Mouse (Mus musculus): ENCODE data around the gene Gm49630. TPM values are rescaled to one million over a fixed set of nuclear protein-coding genes. Genes with fewer than 3 reads are reported as not detected.

Gm49630 gene
- not detected for polyA plus RNA-seq (2017; shearing (Covaris generic))

DNA sequence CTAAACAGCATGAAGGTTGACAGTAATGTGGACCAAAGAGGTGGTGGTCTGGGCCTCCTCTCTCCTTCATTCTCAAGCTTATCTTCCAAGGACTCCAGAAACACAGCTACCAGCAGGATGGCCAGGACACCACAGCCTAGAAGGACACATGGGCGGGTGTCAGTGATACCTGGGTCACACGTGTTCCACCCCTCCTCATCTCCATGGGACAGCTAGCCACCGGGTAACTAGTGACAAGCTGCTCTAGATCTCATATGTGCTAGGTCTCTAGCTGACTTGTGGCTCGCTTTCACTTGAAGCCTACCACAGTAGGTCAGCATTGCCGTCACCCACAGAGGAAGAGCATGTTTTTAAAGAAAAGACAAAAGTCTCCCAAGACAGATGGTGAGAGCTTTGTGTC lies at the start of gene Gm49630:
Gene Gm49630 (minus strand): TSS at position 101 of the 400 bp plus-strand sequence.

DNA sequence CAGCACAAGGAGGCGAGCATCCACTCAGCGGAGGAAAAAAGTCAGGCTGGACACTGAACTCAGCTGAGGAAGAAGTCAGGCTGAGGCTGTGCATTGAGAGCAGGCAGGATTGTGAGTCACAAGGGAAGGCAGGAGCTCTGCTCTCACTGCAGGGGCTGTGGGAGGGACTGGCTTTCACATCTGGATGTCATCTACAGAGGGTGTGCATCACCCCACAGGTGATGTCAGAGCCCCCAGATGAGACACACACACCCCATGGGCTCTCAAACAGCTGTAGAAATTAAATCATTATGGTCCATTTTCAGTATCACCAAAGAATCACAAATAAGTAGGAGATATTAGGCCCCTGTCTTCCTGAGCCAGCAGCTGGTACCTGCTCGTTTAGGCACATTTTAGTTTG lies 13.6 kb upstream of the Gm49630 start, which contains the start of gene Unc93a2:
Gene Unc93a2 (minus strand): TSS at position 101 of the 400 bp plus-strand sequence.

DNA sequence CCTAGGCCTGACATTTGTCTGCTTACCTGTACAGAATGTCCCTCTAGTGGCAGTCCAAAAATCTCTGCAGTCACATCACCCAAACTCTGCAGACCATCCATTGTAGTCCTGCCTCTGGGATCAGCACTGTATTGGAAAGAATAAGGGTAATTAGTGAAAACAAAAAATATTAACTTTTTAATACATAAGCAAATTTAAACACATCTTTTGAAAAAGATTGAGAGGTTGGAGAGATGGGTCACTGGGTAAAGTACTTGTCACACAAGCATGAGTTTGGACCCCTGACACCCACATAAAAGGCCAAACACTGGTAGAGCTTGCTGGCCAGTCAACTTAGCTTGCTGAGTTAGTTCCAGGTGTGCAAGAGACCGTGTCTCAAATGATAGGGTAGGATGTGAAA lies 19.2 kb downstream of the Gm49630 start, which contains the start of gene Ttll2:
Gene Ttll2 (minus strand): TSS at position 101 of the 400 bp plus-strand sequence.

DNA sequence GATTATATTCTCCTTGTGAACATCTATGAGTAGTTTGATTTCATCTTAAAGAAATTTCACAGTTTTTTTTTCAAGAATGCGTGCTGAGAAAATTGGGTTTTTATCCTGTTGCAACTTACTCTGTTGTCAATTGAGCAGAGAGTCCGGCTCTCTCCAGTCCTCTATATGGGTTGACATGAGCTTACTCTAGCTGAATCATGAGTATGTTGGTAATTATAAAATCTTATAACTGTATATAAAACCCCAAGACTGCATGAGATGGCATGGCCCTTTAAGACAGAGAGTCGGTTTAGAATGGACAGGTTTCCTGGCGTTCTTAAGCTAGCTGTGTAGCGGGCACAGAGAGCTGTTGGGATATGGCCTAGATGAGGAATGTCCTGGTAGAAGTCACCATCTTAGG lies 47.4 kb downstream of the Gm49630 start, which contains the start of gene Tcp10a:
Gene Tcp10a (plus strand): TSS at position 301 of the 400 bp plus-strand sequence.

Other genes starting within 250 kb of the Gm49630 start
- 1 to 10 TPM in 1 of 2 experiments, under 1 TPM in 1; 0.61 to 1.9 TPM for gene Rps6ka2, start 201.9 kb downstream of the Gm49630 start, polyA plus RNA-seq (2017; shearing (Covaris generic))
- gene Tcp10a, start 47.3 kb downstream of the Gm49630 start, polyA plus RNA-seq (2017; shearing (Covaris generic)): under 1 TPM in 1 of 2 experiments, not detected in 1; 0.14 TPM
- not detected for gene Ttll2, start 19.3 kb downstream of the Gm49630 start, polyA plus RNA-seq (2017; shearing (Covaris generic))
- gene Unc93a2, start 13.5 kb upstream of the Gm49630 start, polyA plus RNA-seq (2017; shearing (Covaris generic)): under 1 TPM in 1 of 2 experiments, not detected in 1; 0.25 TPM